Mouse (Mus musculus) left cerebral cortex, adult 11 months (tissue): Measurements from ENCODE around the gene Gtsf1.
"Not testable (repeated sequence)": the region's sequence is repeated elsewhere in the genome, so short reads cannot be mapped to it uniquely, and the experiment has no call there.

Experiments used
- DNase-seq: peaks from one replicate; pipeline ENCODE4 v3.0.0; 2022; ENCODE audit warnings: low spot score

The Gtsf1 gene

DNA sequence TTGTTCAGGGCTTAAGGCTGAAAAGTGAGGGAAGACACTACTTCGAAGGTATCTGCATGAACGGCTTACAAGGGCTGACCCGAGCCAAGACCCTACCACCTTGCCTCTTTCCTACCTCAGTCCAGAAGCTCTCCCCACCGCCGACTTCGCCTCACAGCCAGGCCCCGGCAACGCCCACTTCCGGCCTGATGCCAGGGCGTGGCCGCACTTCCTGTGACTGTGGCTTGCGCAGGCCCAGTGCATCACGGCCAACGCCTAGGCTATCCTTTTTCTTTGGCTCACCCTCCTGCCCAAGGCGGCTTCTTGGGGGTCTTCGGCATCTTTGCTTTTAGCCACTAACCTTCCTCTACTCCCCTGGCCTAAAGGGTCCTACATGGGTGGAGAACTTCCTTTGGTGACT, at the start of gene Gtsf1:
Gene Gtsf1, minus strand, starts transcription at position 230 of the 400 bp plus-strand sequence.
- DNase-seq = no peak

DNA sequence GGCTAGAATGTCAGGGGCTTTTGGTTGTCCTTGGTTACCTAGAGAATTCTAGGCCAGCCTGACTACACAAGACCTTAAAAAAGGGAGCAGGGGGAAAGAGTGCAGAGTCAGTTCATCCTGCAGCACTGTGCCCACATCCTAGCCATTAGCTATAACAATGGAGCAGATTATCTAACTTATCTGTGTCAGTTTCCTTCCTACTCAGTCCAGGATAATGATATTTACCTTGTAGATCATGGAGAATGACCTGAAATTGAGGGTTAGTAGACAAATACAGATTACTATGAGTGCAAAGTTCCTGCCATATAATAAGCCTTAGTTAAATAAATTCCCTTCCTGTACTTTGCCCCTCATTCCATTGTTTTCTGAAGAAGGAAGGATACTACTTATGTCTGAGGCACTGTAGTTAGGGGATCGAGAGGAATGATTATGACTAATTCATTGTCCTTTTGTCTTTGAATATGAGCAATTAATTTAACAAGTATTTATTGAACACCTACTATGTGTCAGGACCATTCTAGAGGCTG, 48.9 kb upstream of the Gtsf1 start:
- no peak for DNase-seq

DNA sequence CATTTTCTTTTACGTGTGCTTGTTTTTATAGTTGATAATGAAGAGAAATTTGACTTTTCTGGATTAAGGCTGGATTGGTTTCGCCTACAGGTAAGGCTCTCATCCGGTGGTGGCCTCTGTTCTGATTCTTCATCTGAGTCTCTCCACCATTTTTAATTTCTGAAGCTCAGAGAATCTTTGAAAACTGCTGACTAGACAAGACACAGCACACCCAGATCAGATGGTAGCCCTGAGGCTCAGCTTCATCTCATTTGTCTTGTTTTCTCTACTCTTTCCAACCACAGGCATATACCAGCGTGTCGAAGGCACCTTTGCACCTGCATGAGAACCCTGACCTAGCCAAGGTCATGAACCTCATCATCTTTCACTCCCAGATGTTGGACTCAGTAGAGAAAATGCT, 43.5 kb upstream of the Gtsf1 start:
- no peak for DNase-seq

DNA sequence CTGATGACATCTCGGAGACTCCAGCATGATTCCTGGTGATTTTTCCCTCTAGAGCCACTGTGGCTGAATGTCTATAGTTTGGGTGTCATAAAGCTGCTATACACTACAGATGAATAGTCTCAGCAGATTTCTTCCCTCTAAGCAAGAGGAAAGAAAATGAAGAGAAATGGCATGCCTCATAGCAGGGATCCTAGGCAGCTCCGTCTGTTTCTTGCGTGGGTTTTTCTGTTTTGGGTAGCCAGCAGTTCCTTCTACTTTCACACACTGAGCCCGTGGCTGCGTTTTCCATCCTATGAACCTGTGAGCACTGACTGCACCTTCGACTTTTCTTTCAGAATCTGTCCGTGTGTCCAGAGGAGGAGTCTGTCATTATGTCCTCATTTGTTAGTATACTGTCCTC, 42.9 kb upstream of the Gtsf1 start:
- DNase-seq = no peak

DNA sequence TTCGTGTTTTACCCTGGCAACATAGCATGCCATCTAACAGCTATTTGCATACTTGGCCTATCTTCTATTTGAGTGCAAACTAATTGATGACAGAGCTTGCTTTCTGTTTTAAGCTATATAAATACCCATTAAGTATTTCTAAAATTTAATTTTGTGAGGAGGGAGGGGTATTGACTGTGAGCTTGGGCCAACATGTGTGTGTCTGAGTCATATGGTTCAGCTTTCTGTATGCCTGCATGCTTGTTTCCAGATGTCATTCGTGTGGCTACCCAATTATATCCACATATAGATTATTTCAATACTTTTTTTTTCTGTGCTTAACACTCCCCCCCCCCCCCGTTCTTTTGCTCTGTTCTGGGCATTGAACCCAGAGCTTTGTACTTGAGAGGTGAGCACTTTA, 42.0 kb upstream of the Gtsf1 start:
- DNase-seq = no peak

DNA sequence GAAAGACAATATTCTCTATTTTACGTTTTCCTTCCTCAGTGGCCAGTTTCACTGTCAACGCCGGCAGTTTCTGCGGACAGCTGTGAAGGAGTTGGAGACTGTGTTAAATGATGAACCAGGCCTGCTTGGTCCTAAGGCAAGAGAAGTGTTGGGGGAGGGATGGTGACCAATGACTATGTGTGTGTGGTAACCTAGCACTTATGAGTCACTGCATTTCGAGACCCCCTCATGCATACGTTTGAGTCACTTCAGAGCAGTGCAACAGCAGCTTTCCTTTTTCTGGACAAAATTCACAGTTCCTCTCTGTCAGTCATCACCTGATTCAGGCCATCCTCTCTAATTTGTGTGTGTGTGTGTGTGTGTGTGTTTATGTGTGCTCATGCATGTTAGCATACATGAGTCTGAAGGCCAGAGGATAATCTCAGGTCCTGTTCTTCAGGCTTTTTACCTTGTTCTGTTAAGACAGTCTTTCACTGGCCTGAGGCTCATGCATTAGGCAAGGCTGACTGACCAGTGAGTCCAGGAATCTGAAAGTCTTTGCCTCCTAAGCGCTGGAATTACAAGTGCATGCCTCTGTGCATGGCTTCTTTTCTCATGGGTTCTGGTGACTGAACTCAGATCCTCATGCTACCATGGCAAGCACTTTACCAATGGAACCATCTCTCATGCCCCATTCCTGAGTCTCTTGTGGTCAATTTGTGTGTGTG, 41.4 kb upstream of the Gtsf1 start:
- DNase-seq = no peak

DNA sequence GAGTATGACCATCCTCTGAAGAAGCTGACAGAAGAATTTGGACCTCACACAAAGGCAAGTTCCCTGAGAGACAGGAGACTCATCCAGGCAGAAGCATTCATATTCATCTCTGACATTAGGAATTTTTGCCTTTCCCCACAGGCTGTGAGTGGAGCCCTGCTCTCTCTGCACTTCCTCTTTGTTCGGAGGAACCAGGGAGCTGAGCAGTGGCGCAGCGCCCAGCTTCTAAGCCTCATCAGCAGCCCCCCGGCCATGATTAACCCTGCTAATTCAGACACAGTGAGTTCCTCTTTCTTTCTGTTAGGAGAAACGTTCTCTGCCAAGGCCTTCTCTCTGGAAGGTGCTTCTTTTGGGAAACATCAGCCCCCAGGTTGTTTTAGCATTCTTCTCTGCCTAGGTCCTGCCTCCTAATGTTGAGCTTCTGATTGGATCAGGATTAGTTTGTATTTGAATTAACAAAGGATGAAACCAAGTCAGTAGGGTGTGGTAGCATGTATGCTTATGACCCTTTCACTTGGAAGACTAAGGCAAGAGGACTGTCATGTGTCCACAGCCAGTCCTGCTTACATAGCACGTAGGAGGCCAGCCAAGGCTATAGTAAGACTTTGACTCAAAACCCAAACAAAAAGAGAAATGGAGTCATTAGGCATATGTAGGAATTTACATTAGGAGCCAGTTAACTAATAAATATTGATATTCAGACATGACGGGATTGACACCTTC, 32.4 kb upstream of the Gtsf1 start:
- no peak for DNase-seq

DNA sequence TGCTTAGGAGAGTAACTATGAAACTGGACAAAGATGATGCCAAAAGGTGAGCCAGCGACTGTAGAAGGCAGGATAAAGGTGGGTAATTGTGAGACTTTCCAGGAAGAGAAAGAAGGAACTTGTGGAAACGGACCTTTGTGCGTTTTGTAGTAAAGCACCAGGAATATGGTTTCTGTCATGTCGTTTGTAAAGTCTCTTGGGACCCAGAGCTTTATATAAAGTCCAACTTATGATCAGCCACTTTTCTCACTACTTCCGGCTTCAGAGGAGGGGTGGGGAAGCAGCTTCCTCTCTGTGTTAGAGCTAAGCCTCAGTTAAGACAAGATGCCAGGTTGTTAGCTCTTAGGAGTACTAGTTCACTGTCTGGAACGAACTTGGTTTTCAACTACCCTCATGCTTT, 24.2 kb upstream of the Gtsf1 start:
- DNase-seq = no peak

DNA sequence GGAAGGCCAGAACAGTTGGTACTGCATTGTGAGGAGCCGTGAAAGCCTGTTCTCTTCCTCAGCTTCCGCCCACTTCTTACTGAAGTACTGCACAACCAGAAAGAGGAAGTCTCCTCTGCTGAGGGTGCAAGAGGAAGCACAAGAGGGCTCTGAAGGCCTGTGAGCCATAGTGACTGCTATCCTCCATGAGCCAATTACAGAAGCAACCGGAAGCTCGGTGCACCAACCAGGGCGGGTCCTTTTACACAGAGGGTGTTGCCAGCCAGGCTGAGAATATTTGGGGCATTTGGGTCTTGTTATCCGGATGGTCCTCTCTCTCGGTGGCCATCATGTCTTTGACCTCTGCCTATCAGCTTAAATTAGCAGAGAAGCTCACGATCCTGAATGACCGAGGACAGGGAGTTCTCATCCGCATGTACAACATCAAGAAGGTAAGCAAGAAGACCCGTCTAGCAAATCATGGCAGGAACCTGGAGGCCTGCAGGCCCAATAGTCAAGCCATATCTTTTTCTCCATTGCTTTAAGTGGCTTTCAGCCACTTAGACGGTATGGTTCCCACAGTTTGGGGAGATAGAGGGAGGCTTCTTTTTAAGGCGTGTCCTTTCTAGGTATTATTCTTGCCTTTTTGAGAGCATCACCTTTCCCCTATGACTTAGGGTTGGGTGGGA, 23.4 kb upstream of the Gtsf1 start, which contains the start of gene Nckap1l:
Gene Nckap1l, plus strand, starts transcription at position 244 of the 668 bp plus-strand sequence.
- DNase-seq = no peak

DNA sequence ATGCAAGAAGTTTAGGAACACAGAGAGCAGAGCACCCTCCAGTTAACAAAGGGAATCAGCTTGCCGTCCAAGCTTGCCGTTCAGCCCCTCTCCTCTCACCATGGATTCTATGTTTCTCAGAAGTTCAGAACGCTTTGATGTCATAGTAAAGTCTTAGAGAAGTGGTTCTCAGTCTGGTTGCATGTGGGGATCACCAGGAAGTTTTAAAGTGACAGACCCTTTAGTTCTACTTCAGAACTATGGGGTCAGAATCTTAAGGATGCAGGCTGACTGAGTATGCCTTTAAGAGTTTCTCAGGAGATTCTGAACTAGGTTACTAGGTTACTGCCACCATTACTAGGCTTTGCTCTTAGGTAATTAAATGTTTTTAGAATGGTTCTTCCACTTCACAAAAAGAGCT, 18.1 kb upstream of the Gtsf1 start, which contains the start of gene Gtsf2:
Gene Gtsf2, minus strand, starts transcription at position 101 of the 400 bp plus-strand sequence.
- no peak for DNase-seq

DNA sequence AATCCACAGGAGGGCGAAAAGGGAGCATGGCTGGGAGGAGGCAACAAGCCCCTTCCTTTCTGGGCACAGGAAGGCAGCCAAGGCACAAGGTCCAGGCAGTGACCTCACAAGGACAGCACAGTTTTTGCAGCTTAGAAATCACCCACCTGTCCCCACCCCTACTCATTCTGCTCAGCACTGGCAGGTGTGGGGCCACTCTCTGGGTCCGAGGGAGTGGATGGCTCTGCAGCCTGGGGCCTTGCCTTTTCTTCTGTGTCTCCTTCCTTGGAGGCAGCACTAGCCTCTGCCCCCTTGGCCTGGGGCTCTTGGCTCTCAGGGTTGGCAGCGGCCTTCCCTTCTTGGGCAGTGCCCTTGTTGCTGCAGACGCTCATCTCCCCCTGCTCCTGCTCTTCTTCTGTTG, 15.7 kb upstream of the Gtsf1 start:
- not testable (repeated sequence) for DNase-seq

DNA sequence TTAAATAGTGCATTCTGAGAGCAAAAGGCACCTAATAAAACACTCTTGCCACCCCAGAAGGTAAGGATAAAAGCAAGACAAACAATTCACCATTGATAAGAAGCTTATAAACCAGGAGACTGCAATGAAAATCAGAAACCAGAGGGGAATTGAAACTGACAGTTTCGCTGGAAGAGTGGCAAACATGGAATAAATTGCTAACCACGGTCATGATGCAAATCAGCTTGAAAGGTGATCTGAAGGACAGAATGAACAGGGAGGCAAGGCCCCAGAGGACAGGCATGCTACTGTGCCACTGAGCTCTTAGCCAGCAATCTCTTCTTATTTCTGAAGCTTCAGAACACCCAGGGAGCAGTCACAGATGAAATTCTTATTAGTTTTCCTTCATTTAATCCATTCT, 3.3 kb downstream of the Gtsf1 start:
- DNase-seq = no peak

DNA sequence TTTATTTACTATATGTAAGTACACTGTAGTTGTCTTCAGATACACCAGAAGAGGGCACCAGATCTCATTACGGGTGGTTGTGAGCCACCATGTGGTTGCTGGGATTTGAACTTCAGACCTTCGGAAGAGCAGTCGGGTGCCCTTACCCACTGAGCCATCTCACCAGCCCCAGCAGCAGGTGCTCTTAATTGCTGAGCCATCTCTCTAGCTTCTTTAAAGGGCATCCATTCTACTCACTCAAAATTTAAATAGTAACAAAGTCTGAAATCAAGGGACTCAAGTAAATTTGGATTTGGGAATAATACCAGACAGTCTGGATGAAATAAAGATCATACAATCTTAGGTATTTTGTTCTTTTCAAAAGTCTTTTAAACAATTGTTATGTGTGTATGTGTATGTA, 24.7 kb downstream of the Gtsf1 start:
- DNase-seq = not testable (repeated sequence)

DNA sequence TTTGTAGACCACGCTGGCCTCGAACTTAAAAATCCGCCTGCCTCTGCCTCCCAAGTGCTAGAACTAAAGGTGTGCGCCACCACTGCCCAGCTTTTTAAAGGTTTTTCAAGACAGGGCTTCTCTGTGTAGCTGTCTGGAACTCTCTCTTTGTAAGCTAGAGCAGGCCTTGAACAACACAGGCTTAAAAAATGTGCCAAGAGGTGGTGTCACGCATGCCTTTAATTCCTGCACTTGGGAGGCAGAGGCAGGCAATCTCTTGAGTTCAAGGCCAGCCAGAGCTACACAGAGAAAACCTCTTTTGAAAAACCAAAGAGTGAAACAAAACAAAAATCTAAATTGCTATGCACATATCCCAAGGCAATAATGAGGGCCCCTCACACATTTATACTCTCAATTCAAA, 28.9 kb downstream of the Gtsf1 start:
- DNase-seq = no peak

DNA sequence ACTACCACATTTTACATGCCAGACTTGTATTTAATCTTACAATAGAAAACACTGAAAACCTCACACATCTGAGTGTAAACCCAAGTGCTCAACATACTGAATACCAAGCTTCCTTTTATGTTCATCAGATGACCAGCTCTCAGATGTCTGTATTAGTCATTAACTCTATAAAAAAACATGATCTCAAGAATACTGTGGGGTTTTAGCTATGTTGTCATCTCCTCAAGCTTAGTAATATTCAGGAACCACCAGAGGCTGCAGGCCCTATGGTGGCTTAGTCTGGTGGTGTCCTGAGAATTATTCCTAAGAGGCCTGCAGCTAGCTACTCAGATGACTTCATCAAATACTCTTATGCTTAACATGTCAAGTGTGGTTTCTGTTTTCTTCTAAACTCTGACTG, 36.7 kb downstream of the Gtsf1 start:
- no peak for DNase-seq

DNA sequence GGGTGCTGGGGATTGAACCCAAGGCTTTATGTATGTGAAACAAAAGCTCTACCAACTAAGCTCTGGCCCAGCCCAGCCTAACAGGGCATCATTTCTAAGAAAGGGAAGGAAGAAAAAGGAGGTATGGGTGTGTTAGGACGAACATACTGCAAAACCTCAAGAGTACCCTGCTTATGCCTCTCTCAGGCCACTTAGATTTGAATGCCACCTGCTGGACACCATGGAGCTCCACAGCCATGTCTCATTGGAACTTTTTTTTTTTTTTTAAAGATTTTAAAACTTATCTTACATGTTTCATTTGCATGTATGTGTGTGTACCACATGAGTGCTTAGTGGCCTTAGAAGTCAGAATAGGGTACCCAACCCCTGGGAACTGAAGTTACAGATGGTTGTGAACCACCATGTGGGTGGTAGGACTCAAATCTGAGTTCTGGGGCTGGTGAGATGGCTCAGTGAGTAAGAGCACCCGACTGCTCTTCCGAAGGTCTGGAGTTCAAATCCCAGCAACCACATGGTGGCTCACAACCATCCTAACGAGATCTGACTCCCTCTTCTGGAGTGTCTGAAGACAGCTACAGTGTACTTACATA, 41.6 kb downstream of the Gtsf1 start:
- no peak for DNase-seq

DNA sequence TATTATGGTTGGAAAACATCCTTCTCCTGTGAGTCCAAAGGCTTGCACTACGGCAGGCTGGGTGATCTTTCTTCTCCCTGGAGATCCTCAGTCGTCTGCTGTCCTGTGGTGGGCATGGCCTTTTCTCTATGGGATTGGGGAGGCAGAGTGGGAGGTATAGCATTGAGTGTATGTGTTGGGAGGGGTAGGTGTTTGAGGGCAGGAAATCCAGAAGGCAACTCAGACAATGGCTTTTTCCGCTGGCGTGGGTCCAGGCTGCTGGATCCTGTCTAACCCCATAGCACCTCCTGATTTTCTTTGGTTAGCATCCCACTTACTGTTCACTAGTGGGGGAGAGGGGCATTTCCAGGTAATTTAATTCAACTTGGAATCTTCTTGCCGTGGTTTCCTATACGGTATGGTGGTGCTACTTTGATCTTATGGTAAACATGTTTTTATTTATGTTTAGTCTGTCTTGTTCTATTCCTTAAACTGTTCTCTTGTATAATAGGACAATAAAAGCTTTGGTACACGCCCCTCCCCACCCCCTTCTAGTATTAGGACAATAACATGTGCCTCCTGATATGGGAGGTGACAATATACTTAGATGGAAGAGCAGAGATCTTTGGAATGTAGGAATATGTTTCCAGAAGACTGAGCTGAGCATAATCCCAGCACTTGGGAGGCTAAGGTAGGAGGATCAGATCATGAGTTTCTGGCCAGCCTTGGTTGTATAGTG, 46.3 kb downstream of the Gtsf1 start:
- DNase-seq = no peak

DNA sequence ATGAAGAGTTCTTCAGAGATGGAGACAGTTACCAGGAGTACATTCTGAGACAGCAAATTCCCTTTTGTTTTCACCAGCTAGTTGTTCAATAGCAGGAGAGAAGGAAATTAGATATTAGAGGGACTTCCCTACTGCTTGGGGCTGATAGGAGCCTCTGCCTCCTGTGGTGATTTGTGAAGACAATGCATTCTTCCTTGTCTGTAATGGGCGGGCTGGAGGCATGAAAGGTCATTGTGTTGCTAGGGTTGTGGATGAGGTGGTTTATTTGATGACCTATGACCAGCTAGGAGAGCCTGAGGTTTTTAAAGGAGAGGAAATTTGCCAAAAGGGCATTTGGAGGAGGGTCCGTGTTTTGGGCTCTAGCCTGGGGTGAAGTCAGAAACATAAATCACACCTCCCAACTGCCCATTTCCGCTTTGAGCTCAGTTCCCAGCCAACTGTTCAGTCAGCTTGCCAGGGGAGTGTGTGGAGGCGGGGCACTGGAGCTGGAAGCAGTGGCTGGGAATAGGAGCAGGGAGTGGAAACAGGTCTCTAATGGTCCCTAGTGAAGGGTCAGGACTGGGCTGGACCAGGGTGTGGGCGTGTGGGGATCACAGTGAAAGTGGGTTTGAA, 47.4 kb downstream of the Gtsf1 start:
- DNase-seq = no peak

DNA sequence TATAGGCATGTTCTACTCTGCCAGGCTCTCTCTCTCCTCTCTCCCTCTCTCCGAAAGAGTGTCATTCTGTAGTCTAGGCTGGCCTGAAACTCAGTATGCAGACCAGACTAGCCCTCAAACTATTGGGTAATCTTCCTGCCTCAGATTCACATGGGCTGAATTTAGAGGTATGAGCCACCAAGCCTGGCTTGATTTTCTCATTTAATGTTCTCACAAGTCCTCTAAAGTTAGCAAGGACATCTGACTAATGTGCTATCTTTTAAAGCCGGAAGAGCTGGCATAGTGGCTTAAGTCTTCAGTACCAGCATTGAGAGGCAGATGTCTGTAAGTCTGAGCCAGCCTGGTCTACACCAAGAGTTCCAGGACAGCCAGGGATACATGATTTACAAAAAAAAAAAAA, 48.2 kb downstream of the Gtsf1 start:
- no peak for DNase-seq

DNA sequence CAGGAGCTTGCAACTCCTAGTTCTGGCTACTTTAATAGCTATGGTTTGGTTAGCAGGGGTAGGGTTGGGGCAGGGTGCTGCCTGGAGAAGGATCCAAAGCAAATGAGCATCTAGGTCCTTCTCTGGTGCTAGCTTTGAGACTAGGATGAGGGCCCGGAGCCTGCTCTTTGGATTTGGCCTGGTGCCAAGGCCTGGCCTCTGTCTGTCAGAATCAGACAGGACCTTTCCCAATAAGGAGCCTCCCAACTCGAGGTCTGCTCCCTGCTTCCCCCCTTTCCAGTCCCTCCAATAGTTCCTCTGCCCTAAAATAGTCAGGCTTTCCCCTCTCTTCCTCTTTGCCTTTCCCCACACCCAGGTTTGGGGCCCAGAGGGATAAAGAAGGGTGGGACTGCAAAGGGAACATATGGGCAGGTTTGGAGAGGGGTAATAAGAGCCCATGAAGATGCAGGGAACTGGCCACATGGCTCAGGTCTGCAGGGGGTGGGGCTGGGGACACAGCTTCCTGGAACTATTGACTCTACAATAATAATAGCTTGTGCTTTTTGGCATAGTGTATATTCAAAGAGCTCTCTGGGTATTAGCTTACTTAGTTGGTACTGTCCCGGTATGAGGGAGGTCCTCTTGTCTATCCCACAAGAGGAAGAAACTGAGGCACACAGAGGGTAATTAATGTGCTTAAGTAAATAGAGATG, 51.5 kb downstream of the Gtsf1 start:
- DNase-seq = no peak
